Mouse (Mus musculus) B cell, adult 2 months (primary cell): ENCODE measurements around the gene Rsl24d1.
"Not testable (repeated sequence)": the region's sequence is repeated elsewhere in the genome, so short reads cannot be mapped to it uniquely, and the experiment has no call there.

Experiments used
- DNase-seq, 2 experiments: peaks; one replicate each; pipeline ENCODE4 v3.0.0; 2022

Rsl24d1 gene

DNA sequence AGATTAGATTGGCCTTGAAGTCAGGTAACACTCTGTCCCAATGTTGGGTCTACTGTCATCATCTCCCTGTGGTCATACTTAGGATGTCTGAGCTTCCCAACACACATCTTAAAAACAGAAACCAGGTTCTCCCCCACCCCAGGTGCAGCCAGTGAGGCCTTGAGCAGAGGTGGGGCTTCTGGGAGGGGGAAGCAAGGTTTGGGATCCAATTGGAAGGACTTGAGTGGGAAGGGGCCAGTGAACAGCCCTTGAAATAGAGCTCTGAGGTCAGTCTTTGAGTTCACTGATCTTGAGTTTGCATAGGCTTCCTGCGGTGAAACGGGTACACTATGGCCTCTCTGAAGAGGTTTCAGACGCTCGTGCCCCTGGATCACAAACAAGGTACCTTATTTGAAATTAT, 11.0 kb upstream of the Rsl24d1 start, which contains the start of gene Gm20509:
TSS of gene Gm20509 (plus strand) at position 290 of the 400 bp plus-strand sequence.
- no peak for DNase-seq

DNA sequence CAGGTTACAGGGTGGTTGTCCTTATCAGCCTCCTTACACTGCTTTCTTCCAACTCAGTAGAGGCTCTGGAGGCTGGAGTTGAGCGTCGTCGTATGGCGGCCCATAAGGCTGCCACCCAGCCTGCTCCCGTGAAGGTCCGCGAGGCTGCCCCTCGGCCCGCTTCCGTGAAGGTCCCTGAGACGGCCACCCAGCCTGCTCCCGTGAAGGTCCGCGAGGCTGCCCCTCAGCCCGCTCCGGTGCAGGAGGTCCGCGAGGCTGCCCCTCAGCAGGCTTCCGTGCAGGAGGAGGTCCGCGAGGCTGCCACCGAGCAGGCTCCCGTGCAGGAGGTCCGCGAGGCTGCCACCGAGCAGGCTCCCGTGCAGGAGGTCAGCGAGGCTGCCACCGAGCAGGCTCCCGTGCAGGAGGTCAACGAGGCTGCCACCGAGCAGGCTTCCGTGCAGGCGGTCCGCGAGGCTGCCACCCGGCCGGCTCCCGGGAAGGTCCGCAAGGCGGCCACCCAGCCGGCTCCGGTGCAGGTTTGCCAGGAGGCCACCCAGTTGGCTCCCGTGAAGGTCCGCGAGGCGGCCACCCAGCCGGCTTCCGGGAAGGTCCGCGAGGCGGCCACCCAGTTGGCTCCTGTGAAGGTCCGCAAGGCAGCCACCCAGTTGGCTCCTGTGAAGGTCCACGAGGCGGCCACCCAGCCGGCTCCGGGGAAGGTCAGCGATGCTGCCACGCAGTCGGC, 9.9 kb upstream of the Rsl24d1 start:
- peak in 1 of 2 experiments; percentile 12 for DNase-seq

DNA sequence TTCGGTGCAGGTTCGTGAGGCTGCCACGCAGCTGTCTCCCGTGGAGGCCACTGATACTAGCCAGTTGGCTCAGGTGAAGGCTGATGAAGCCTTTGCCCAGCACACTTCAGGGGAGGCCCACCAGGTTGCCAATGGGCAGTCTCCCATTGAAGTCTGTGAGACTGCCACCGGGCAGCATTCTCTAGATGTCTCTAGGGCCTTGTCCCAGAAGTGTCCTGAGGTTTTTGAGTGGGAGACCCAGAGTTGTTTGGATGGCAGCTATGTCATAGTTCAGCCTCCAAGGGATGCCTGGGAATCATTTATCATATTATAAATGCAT, 9.4 kb upstream of the Rsl24d1 start:
- no peak for DNase-seq

DNA sequence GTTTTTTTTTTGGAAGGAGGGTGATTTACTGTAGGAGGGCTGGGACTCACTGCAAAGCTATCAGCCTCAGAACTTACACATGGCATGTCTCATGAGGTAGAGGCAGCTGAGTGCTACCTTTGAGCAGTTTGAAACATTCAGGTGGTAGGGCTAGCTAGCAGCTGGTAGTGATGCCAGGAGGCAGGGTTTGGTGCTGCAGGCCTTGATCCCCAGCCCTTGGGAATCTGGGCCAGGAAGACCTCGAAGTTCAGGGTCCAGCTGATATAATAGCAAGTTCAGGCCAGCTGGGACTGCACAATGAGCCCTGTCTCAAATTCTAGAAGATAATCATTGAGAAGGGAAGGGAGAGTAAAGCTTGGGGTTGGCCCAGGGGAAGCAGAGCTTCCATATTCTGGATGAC, 8.1 kb upstream of the Rsl24d1 start:
- DNase-seq = no peak

DNA sequence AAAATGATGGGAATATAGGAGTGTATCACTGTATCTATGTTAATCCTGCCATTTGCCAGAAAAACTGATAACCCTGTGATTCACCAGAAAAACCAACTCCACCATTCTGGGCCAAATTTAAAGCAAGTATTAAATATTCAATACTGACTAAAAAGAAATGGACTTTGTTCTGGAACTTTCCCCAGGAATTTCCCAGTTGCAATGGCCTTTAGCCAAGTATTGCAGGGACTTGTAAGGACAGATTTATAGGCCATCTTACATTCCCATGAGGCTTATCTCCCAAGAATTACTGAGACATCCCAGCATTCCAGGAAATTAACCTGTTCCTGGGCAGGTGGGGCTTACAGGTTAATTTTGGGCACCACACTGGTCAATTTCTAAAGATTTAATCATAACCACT, 7.5 kb upstream of the Rsl24d1 start:
- no peak for DNase-seq

DNA sequence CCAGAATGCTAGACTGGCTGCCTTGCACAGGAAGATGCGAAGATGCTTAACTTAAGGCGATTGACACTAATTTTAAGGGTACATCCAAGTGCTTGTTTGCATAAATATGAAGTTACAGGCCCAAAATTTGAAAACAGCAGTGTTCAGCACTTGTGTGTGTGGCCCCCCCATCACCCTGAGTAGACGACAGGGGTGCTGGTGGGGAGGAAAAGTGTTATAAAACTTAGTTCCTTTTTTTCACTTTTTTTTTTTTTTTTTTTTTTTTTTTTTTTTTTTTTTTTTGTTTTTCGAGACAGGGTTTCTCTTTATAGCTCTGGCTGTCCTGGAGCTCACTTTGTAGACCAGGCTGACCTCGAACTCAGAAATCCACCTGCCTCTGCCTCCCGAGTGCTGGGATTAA, 3.5 kb downstream of the Rsl24d1 start:
- not testable (repeated sequence) for DNase-seq

DNA sequence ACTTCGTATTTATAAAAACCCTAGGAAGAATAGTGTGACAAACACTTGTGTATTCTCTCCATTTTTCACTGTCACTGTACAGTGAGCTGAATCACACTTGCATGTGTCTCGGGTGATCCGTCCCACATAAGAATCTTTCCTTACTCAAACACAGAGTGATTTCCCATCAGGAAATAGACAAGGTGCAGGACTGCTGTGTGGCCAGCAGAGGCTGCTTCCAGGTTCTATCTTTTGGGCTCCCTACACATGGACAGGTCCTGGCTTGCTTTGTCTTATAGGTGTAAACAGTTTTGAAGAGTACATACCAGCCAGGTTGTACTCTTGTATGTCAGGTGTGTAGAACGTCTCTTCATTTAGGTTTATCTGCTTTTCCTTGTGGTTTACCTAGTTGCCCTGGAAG, 4.8 kb downstream of the Rsl24d1 start:
- no peak for DNase-seq

DNA sequence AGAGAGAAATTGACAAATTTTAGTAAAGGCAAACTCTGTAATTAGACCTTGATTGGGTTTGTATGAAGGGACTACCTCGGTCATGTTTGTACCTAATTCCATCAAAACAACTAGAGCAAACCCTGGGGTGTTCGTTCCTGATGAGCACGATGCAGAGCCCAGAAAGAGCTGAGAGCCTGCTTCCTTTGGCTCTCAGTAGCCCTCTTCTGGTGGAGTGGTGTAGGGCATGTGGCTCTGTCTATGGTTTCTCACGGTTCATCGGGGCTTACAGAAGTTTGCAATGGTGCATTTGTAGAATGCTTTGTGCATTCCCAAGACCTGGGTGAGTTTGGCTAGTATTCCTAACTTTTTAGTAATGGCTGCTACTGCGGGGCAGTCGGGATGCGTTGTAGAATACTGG, 8.5 kb downstream of the Rsl24d1 start:
- peak; percentile 26 to 36 for DNase-seq

DNA sequence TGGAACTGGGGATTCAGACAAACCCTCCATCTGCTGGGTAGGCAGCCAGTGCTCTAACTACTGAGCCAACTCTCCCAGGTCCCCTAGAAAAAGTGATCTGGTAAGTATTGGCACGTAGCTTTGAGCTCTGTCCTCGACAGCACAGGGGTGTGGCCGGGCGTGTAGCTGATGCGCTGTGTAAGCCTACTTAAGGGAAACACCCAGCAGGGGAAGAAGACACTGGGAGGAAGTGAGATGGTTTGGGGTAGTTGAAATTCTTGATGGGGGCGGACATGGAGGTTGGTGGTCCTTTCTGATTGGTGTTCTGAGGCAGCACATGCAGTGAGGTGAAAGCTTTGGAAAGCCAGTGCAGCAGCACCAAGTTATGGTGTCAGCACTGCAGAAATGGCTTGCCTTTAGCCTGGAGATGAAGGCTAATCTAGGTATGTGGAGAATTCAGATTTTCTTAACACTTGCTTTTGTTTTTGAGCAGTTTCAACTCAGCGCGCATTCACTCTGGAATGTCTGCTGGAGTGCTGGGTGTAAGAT, 11.9 kb downstream of the Rsl24d1 start:
- no peak for DNase-seq

DNA sequence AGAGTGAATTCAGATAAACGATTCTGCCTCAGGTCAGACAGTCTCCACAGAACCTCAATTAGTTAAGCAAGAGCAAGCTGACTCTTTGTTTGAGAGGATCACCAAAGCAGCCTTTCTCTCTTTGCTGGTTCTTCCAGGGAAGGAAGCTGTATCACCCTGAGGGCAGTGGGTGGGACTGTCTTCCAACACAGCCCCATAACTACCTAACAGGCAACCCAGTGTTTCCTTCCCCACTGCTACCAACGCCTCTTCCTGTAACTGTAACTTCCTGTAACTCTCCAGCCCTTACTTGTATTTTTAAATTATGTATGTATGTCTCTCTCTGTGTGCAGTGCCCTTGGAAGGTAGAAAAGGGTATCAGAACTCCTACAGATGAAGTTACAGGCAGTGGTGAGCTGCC, 14.2 kb downstream of the Rsl24d1 start:
- DNase-seq = no peak

DNA sequence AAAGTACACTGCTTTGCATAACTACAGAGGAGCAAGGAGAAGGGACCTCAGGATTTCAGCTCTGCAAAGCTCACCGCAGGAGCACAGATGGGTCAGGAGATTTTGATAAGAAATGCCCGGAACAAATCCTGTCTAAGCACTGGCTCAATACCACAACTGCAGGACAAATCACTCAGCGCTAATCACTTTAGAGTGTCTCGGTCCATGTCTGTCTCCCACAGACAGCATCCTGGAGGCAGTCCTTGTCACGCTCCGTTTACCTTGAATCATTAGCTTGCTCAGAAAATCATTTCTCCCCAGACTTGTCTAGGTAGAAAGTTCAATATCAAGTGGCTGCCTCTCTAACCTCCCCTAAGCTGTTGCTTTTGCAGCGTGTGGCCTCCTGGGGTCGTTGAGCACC, 16.6 kb downstream of the Rsl24d1 start:
- no peak for DNase-seq

DNA sequence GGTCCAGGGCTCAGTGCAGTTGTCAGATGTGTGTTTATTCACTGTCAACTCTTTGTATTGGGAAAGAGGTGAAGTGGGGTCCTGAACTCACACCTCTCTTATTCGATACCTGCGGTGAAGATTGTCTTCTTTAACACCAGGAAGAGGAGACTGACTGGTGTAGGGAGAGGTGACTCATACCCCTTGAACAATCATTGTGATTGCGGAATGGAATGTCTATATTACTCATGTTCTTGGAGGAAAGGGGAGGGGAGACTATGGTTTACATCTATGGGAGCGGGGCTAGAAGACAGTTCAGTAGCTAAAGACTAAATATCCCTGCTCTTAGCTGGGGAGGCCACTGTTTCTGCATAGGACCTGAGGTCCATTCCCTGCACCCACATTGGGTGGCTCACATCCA, 17.3 kb downstream of the Rsl24d1 start:
- no peak for DNase-seq

DNA sequence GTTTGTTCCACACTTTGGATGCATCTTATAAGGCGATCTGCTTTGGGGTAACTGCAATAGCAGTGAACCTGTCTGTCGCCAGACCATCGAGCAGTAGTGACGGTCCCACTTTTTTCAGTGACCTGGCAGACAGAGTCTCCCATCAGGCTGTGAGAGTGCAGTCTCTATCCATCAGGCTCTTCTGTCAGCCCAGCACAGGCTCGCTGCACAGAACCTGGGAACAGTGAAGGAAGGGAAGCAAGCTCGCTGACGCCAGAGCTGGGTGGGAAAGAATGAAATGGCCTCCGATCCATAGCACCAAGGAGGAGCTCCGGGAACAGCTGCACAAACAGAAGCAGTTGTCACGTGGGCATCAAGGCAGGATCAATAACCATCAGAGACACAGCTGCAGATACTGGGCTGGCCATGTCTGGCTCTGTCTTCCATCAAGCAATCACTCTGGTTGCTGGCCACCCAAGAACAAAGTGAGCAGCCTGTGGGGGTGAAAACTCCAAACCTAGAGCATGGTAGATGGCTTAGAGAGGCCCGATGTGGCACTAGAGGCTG, 24.2 kb downstream of the Rsl24d1 start:
- no peak for DNase-seq

DNA sequence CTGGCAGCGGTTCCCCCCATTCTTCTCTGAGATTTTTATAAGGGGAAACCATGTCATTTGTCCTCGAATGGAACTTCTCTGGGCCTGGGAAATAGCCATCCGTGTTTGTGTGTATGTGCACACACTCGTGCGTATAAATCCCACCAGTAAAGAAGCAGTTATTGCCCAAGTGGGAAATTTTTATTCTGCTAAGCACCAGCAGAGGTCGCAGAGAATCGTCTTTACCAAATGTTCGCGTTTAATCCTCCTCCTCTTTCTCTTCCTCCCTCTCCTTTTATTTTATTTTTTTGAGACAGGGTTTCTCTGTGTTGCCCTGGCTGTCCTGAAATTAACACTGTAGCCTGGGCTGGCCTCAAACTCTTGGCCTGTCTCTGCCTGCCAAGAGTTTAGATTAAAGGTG, 41.1 kb downstream of the Rsl24d1 start:
- no peak for DNase-seq

DNA sequence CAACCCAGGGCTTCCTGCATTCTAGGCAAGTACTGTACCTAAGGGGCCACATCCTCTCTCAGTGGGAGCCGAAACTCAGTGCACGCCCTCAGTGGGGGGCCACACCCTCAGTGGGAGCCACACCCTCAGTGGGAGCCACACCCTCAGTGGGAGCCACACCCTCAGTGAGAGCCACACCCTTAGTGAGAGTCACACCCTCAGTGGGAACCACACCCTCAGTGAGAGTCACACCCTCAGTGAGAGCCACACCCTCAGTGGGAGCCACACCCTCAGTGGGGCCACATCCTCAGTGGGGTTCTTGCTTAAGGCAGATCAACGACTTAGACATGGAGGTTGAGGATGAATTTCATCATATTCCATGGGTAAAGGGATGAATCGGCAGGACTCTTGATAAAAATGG, 44.7 kb downstream of the Rsl24d1 start:
- no peak for DNase-seq

DNA sequence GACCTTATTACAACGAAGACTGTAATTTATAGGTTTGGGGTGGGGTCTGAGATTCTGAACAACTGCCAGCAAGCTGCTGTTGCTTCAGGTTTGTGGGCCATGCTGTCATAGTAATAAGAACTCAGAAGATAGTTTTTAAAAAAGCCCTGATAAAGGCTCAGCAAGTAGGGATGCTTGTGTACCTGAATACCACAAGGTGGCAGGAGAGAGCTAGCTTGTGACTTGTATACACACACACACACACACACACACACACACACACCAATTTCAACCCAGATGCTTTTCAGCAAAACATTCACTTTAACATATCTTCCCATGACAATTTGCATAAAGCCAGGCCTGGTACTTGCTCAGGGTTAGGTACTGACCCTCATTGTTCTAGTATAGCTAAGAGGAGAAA, 46.0 kb downstream of the Rsl24d1 start:
- no peak for DNase-seq

DNA sequence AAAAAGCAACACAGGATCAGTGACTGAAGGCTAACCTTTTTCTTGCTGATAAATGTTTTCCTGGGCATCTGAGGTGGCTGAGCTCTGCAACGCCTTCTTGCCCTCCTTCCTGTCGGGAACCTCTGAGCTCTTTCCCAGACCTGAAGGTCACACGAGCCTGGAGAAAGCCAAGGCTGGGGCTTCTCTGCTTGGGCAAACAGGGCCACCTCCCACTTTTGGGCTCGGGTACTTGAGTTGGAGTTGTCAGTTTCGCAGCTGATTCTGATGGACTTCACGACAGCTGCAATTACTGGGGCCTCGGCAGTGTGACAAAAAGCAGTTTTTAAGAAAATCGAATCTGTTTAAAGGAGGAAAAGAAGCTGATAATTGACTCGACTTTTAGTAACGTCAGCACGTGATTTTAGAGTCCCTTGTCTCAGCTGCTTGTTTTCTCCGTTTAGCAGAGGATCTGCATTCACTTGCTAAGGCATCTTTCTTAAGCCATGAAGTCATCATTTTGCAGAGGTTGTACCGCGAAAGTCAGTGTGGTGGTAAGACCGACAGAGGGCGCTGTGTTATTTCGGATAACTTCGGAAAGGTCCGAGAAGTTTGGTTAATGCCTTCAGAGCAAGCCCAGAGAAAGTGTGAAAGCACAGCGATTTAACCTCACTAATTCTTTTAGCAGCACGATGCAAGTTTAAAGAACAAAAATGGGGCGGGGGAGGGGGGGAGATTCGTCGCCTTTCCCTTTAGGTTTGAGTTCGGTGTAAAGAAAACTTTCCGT, 49.5 kb downstream of the Rsl24d1 start:
- DNase-seq = peak; percentile 48 to 50

DNA sequence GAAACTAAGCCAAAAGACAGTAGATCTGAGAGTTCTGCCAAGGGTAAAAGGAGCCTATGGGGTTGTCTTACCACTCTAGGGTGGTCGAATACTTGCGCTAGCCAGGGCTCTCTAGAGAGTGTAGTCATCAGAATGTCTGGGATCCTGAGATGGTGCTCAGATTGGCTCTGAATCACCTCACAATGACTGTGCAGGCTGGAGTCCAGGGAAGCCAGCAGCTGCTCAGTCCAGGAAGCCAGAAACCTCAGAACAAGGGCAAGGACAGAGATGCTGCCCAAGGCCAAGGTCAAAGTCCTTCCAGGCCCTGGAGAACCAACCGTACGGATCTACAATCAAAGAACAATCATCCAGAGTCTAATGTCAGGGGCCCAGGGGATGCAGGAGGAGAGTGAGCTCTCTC, 52.4 kb downstream of the Rsl24d1 start:
- no peak for DNase-seq
